Mouse (Mus musculus) WW6 (cell line): ENCODE measurements around the gene Acd.

Experiments
- DNase-seq: peaks from one replicate; pipeline ENCODE4 v3.0.0-alpha.2; 2013; ENCODE audit warnings: low read depth, low spot score

The Acd gene

GRCm38 (mm10) chr8:105700966-105701824, at the start of gene Acd, which contains the start of gene Pard6a:
Acd (minus strand) TSS chr8:105701102.
Pard6a (plus strand) TSS chr8:105701148.
- peak; percentile 94 for DNase-seq

- DNase-seq: no peak
Observed at GRCm38 (mm10) chr8:105750606-105751005, 49.7 kb upstream of the Acd start.

- DNase-seq: no peak
Observed at GRCm38 (mm10) chr8:105743301-105743700, 42.4 kb upstream of the Acd start.

- no peak for DNase-seq
Observed at GRCm38 (mm10) chr8:105739216-105739615, 38.3 kb upstream of the Acd start.

- no peak for DNase-seq
Observed at GRCm38 (mm10) chr8:105732186-105732585, 31.3 kb upstream of the Acd start.

- DNase-seq: no peak
Observed at GRCm38 (mm10) chr8:105727397-105728124, 26.7 kb upstream of the Acd start.

- DNase-seq: no peak
Observed at GRCm38 (mm10) chr8:105725726-105726125, 24.8 kb upstream of the Acd start.

- no peak for DNase-seq
Observed at GRCm38 (mm10) chr8:105722861-105723260, 22.0 kb upstream of the Acd start.

- no peak for DNase-seq
Observed at GRCm38 (mm10) chr8:105719637-105720036, 18.7 kb upstream of the Acd start.

- DNase-seq: no peak
Observed at GRCm38 (mm10) chr8:105716302-105716945, 15.5 kb upstream of the Acd start.

- no peak for DNase-seq
Observed at GRCm38 (mm10) chr8:105715042-105715441, 14.1 kb upstream of the Acd start.

- DNase-seq: peak; percentile 86
Observed at GRCm38 (mm10) chr8:105714139-105714538, 13.2 kb upstream of the Acd start.

- no peak for DNase-seq
Observed at GRCm38 (mm10) chr8:105712286-105712685, 11.4 kb upstream of the Acd start.

- no peak for DNase-seq
Observed at GRCm38 (mm10) chr8:105709317-105709716, 8.4 kb upstream of the Acd start.

GRCm38 (mm10) chr8:105708675-105709074, 7.8 kb upstream of the Acd start:
- DNase-seq: no peak

GRCm38 (mm10) chr8:105707498-105708403, 6.8 kb upstream of the Acd start, which contains the start of the genes 4933405L10Rik and Enkd1:
4933405L10Rik (plus strand) TSS chr8:105707655.
Enkd1 (minus strand) TSS chr8:105708210.
- DNase-seq: peak; percentile 92

GRCm38 (mm10) chr8:105706426-105706825, 5.5 kb upstream of the Acd start:
- no peak for DNase-seq

- DNase-seq: no peak
Observed at GRCm38 (mm10) chr8:105704955-105705354, 4.1 kb upstream of the Acd start.

GRCm38 (mm10) chr8:105704146-105704812, 3.4 kb upstream of the Acd start:
- DNase-seq: no peak

GRCm38 (mm10) chr8:105702731-105703415, 2.0 kb upstream of the Acd start:
- no peak for DNase-seq
